Mouse (Mus musculus): ENCODE data around the gene Slc44a5. TPM values are rescaled to one million over a fixed set of nuclear protein-coding genes. Genes with fewer than 3 reads are reported as not detected.

Gene Slc44a5
- total RNA-seq, 1 experiment, result 0.09 TPM

GRCm38 (mm10) chr3:154202383-154202782, 229.1 kb downstream of the Slc44a5 start:
- H3K4me1 ChIP-seq (ENCODE audit: control insufficient read depth in 2 of 2, insufficient read depth in 2 of 2, low read length in 2 of 2, poor library complexity in 1 of 2), result no peaks in the 10 kb centered on the region
- no peak overlapping the region for H3K9ac ChIP-seq (ENCODE audit: insufficient read depth, low read depth, low read length, poor library complexity, severe bottlenecking)
- TF ChIP-seq ZNF384 (IDR thresholded peaks at IDR 0.05; ENCODE audit: low read depth, low read length), result no peak
- TF ChIP-seq ZC3H11A (IDR thresholded peaks at IDR 0.05; ENCODE audit: borderline replicate concordance, low read depth, low read length), result no peak
- no peak for TF ChIP-seq HCFC1 (IDR thresholded peaks at IDR 0.05; ENCODE audit: borderline replicate concordance, insufficient read depth, low read length)
- no peak for TF ChIP-seq CHD2 (IDR thresholded peaks at IDR 0.05; ENCODE audit: low read depth, low read length)
- TF ChIP-seq MAFK (IDR thresholded peaks at IDR 0.05; ENCODE audit: insufficient read depth, low read depth, low read length), result no peak
- H3K27ac ChIP-seq (ENCODE audit: insufficient read depth, low read depth, low read length, poor library complexity, severe bottlenecking), result no peak overlapping the region
- H3K4me3 ChIP-seq (ENCODE audit: insufficient read depth in 1 of 2, low read depth in 1 of 2, low read length in 2 of 2, poor library complexity in 1 of 2, severe bottlenecking in 1 of 2), result no peak overlapping the region
- in situ Hi-C loops (cut with MboI; ENCODE audit: low sequenced_read_pairs in 2 of 2, unreplicated experiment in 2 of 2), result no loop called here
- no peak for DNase-seq (ENCODE audit: low read depth, low spot score)
- no peaks in the 10 kb centered on the region for H3K36me3 ChIP-seq (ENCODE audit: control insufficient read depth, insufficient read depth, low read length, poor library complexity, severe bottlenecking)
- no peaks in the 10 kb centered on the region for H3K9me3 ChIP-seq (ENCODE audit: control insufficient read depth, insufficient read depth, low read depth, low read length)

GRCm38 (mm10) chr3:154208479-154208878, 235.2 kb downstream of the Slc44a5 start:
- in situ Hi-C loops (cut with MboI; ENCODE audit: low sequenced_read_pairs in 2 of 2, unreplicated experiment in 2 of 2), result no loop called here
- DNase-seq (ENCODE audit: low read depth, low spot score), result no peak
- Histone ChIP-seq H3K9me3 (ENCODE audit: control insufficient read depth, insufficient read depth, low read depth, low read length) (no peaks in the 10 kb centered on the region), H3K27ac (ENCODE audit: insufficient read depth, low read depth, low read length, poor library complexity, severe bottlenecking) (no peak overlapping the region), H3K9ac (ENCODE audit: insufficient read depth, low read depth, low read length, poor library complexity, severe bottlenecking) (no peak overlapping the region), H3K4me3 (ENCODE audit: insufficient read depth in 1 of 2, low read depth in 1 of 2, low read length in 2 of 2, poor library complexity in 1 of 2, severe bottlenecking in 1 of 2) (no peak overlapping the region), H3K4me1 (ENCODE audit: control insufficient read depth in 2 of 2, insufficient read depth in 2 of 2, low read length in 2 of 2, poor library complexity in 1 of 2) (no peaks in the 10 kb centered on the region), H3K36me3 (ENCODE audit: control insufficient read depth, insufficient read depth, low read length, poor library complexity, severe bottlenecking) (no peaks in the 10 kb centered on the region)
- TF ChIP-seq CHD2 (IDR thresholded peaks at IDR 0.05; ENCODE audit: low read depth, low read length), result no peak
- no peak for TF ChIP-seq MAFK (IDR thresholded peaks at IDR 0.05; ENCODE audit: insufficient read depth, low read depth, low read length)
- no peak for TF ChIP-seq ZC3H11A (IDR thresholded peaks at IDR 0.05; ENCODE audit: borderline replicate concordance, low read depth, low read length)
- TF ChIP-seq HCFC1 (IDR thresholded peaks at IDR 0.05; ENCODE audit: borderline replicate concordance, insufficient read depth, low read length), result 0 out of 2 replicates have a peak, but pooled peaks have one; percentile 71

GRCm38 (mm10) chr3:154209201-154209754, 236.0 kb downstream of the Slc44a5 start:
- H3K9me3 ChIP-seq (ENCODE audit: control insufficient read depth, insufficient read depth, low read depth, low read length), result no peaks in the 10 kb centered on the region
- no peaks in the 10 kb centered on the region for H3K4me1 ChIP-seq (ENCODE audit: control insufficient read depth in 2 of 2, insufficient read depth in 2 of 2, low read length in 2 of 2, poor library complexity in 1 of 2)
- in situ Hi-C loops (cut with MboI; ENCODE audit: low sequenced_read_pairs in 2 of 2, unreplicated experiment in 2 of 2), result no loop called here
- no peak for DNase-seq (ENCODE audit: low read depth, low spot score)
- TF ChIP-seq MAFK (IDR thresholded peaks at IDR 0.05; ENCODE audit: insufficient read depth, low read depth, low read length), result no peak
- TF ChIP-seq HCFC1 (IDR thresholded peaks at IDR 0.05; ENCODE audit: borderline replicate concordance, insufficient read depth, low read length), result no peak
- TF ChIP-seq ZC3H11A (IDR thresholded peaks at IDR 0.05; ENCODE audit: borderline replicate concordance, low read depth, low read length), result no peak
- no peak for TF ChIP-seq ZNF384 (IDR thresholded peaks at IDR 0.05; ENCODE audit: low read depth, low read length)
- no peak for TF ChIP-seq CHD2 (IDR thresholded peaks at IDR 0.05; ENCODE audit: low read depth, low read length)
- no peak overlapping the region for H3K4me3 ChIP-seq (ENCODE audit: insufficient read depth in 1 of 2, low read depth in 1 of 2, low read length in 2 of 2, poor library complexity in 1 of 2, severe bottlenecking in 1 of 2)
- no peak overlapping the region for H3K27ac ChIP-seq (ENCODE audit: insufficient read depth, low read depth, low read length, poor library complexity, severe bottlenecking)
- no peaks in the 10 kb centered on the region for H3K36me3 ChIP-seq (ENCODE audit: control insufficient read depth, insufficient read depth, low read length, poor library complexity, severe bottlenecking)
- no peak overlapping the region for H3K9ac ChIP-seq (ENCODE audit: insufficient read depth, low read depth, low read length, poor library complexity, severe bottlenecking)

- in situ Hi-C loops (cut with MboI; ENCODE audit: low sequenced_read_pairs in 2 of 2, unreplicated experiment in 2 of 2), result no loop called here
- Histone ChIP-seq H3K36me3 (ENCODE audit: control insufficient read depth, insufficient read depth, low read length, poor library complexity, severe bottlenecking) (no peaks in the 10 kb centered on the region), H3K9ac (ENCODE audit: insufficient read depth, low read depth, low read length, poor library complexity, severe bottlenecking) (no peak overlapping the region), H3K9me3 (ENCODE audit: control insufficient read depth, insufficient read depth, low read depth, low read length) (no peaks in the 10 kb centered on the region), H3K4me3 (ENCODE audit: insufficient read depth in 1 of 2, low read depth in 1 of 2, low read length in 2 of 2, poor library complexity in 1 of 2, severe bottlenecking in 1 of 2) (no peak overlapping the region), H3K27ac (ENCODE audit: insufficient read depth, low read depth, low read length, poor library complexity, severe bottlenecking) (no peak overlapping the region), H3K4me1 (ENCODE audit: control insufficient read depth in 2 of 2, insufficient read depth in 2 of 2, low read length in 2 of 2, poor library complexity in 1 of 2) (no peaks in the 10 kb centered on the region)
- no peak for DNase-seq (ENCODE audit: low read depth, low spot score)
- TF ChIP-seq HCFC1 (IDR thresholded peaks at IDR 0.05; ENCODE audit: borderline replicate concordance, insufficient read depth, low read length) (no peak), ZC3H11A (IDR thresholded peaks at IDR 0.05; ENCODE audit: borderline replicate concordance, low read depth, low read length) (no peak), CHD2 (IDR thresholded peaks at IDR 0.05; ENCODE audit: low read depth, low read length) (no peak), MAFK (IDR thresholded peaks at IDR 0.05; ENCODE audit: insufficient read depth, low read depth, low read length) (no peak), ZNF384 (IDR thresholded peaks at IDR 0.05; ENCODE audit: low read depth, low read length) (no peak)
These were observed 236.7 kb downstream of the Slc44a5 start for GRCm38 (mm10) chr3:154209776-154210430.
